Mouse (Mus musculus): ENCODE data around the gene Usp12.
"Not testable (repeated sequence)": the region's sequence is repeated elsewhere in the genome, so short reads cannot be mapped to it uniquely, and the experiment has no call there.

Usp12 gene

DNA sequence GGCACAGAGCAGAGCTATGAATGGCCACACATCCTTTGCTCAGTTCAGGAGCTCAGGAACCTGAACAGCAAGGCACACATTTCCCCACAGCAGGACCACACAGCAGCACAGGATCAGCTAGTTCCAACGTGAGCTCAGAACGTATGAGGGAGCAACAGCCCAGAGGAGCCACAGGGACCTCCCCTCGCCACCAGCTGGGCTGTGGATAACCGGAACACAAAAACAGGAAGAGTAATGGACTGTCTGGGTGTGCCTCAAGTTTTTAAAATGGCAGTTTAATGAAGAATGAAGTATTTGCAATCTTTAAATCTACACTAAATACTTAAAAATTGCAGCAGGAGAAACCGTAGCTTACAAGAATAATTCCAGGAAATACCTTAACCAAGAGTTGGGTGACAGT lies 44.9 kb downstream of the Usp12 start:
- DNase-seq (ENCODE audit: low read depth, low spot score) = no peak

DNA sequence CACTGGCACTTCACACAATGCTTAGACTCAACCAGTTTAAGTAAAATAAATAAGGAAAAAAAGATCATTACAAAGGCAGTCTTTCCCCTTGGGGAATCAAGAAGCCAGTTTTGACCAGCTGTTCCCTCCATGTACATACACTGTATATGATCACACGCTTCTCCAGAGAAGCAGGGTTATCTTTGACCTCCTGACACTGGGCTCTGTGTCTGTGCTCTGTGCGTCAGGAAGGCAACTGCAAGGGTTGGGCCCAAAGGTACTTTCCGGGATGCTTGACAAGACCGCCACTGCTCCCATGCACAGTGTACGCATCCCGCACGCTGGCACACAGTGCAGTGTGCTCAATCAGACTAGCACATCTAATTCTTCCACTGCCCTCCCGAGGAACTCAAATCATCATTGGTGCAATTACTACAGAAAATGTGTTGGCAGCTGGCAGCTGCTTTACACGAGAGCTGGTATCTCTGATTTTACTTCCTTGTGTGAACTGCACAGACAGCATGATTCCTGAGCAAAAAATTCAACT lies 57.8 kb downstream of the Usp12 start:
- no peak for DNase-seq (ENCODE audit: low read depth, low spot score)

DNA sequence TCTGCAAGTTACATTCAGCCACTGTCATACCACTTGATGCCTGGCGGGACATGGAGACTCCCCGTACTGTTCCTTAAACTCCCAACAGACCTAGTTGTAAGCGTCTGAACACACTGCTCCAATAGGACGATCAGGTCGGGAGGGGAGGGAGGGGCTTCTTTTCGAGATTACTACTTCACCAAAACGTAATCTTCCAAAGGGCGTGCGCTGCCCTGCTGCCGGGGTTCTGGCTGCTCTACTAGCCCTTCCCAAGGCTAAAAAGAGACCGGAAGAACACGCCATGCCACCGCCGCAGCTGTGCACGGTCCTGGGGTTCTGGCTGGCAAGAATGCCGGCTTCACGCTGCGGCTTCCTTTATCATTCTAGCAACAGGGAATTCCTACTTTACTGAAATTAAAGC lies 58.5 kb downstream of the Usp12 start:
- DNase-seq (ENCODE audit: low read depth, low spot score) = no peak

DNA sequence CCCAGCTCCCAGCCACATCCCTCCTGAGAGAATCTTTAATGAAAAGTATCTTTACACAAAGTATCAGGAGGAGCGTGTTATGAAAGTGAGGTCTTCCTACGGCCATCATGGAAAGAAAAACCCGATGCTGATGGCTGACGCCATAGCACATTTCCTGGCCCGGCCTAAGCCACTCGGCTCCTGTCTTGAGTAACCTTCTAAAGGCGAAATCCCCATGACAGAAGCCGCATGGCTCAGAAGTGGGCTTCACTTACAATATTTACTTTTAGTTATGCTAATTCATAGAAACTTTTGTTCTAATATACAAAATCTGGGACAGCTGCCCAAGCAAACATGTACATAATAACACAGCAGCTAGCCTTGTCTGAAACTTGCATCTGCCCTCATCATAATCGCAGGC lies 59.8 kb downstream of the Usp12 start:
- not testable (repeated sequence) for DNase-seq (ENCODE audit: low read depth, low spot score)

DNA sequence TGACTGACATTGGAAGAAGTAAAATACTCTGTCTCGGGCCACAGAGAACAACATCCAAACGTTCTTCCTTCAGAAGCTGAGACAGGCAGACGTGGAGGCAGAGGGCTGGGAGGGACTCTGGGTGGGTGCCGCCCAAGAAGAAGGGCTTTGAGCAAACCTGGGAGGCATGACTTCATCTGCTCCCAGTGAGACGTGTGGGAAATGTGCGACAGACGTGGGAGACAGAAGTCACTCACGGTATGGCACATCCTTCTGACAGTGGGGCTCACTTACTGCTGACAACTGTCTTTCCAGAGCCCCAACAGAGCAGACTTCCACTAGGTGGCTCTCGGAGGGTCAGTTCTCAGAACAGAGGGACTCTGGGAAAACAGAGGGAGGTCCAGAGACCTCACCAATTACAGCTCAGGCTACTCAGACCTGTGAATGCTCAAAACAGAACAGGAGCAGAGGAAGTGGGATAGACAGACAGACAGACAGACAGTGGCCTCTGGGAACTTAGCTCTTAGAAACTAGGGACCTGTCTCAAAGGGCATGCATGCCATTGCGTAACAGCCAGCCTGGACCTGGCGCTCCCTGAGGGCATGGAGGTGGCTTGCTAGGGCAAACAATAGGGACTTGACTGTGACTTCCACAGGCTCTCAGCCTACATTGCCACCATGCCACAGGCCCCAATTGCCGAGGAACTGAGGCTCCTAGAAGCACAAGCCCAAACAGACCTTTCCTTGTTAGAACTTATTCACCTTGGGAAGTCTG lies 60.7 kb downstream of the Usp12 start:
- no peak for DNase-seq (ENCODE audit: low read depth, low spot score)

DNA sequence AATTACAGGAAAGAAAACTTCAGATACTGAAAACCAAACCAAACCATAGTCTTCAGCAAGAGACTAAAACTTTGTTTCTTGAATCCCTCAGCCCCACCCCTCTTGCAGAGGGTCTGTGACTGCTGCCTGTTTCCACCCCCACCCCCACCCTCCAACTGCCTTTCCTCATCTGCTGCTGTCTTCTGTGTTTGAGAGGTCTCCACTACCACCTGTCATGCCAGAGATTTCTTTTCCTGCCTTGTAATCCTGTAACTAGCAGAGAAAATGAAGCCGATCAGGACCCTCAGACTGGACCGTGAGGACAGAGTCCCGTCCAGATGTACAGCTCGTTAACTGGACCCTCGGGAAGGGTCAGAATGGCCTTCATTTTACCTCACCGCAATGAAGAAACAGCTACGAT lies 61.4 kb downstream of the Usp12 start:
- DNase-seq (ENCODE audit: low read depth, low spot score) = no peak

DNA sequence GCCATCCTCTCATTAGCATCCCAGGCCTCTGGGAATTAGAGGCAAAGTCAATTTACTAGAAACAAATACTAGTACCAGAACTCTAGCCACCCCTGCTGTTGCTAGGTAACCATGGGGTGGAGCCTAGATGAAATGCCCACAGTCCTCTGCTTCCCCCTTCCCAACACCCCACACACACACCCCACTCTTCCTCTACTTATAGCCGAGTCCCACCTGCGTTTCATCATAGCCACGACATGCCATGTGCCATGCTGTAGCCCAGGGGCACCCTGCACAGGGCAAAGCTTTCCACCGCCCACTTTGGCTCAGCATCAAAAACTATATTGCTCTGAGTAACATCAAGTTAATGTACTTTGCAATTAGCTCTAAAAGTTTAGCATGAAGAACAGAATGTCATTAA lies 67.8 kb downstream of the Usp12 start:
- no peak for DNase-seq (ENCODE audit: low read depth, low spot score)

DNA sequence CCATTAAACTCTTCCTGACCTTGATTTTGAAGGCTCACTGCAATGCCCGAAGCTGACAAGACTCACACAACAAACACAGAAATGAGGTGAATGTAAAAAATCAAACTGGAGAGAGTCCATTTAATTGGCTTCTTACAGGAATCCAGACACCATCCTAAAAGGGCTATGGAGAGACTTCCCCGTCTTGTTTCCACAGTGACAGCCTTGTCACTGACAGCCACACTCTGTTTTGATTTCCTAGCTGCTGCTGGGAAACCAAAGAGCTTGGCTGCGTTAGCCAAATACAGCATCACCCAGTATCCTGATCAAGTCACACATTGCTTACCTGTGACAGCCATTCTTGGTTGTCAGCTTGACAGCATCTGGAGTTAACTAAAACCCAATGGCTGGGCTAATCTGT lies 69.8 kb downstream of the Usp12 start:
- no peak for DNase-seq (ENCODE audit: low read depth, low spot score)

DNA sequence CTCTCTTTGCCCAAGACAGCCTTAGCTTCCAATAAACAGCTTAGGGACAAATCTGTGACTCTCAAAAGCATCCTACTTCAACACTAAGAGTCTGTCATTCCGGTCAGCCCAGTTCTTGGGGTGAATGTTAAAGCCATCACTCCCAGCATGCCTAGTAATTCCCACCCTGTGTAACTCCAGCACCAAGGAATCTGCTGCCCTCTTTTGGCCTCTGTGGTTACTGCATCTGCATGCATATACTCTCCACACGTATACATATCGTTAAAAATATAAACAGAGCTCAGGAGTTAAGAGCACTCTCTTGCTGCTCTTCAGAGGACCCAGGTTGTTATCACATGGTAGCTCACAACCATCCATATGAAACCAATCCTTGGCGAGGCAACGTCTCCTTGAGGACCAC lies 71.4 kb downstream of the Usp12 start:
- DNase-seq (ENCODE audit: low read depth, low spot score) = no peak

DNA sequence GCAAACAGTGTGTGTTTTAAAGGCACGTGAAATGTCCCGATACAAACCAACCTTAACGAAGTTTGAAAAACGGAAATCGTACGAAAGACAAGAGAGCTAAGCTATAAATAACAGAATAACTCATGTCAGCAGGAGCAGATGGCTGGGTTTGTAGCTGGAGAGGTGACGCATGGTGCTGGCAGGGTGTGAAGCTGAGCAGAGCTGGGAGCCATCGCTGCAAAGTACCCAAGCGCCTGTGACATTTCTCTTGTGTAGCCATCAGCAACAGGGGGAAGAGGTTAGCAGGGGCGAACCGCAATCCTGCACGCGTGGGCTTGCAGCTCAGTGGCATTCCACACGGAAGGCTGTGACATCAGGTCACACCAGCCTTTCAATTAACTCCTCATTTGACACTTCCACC lies 72.6 kb downstream of the Usp12 start:
- DNase-seq (ENCODE audit: low read depth, low spot score) = no peak

DNA sequence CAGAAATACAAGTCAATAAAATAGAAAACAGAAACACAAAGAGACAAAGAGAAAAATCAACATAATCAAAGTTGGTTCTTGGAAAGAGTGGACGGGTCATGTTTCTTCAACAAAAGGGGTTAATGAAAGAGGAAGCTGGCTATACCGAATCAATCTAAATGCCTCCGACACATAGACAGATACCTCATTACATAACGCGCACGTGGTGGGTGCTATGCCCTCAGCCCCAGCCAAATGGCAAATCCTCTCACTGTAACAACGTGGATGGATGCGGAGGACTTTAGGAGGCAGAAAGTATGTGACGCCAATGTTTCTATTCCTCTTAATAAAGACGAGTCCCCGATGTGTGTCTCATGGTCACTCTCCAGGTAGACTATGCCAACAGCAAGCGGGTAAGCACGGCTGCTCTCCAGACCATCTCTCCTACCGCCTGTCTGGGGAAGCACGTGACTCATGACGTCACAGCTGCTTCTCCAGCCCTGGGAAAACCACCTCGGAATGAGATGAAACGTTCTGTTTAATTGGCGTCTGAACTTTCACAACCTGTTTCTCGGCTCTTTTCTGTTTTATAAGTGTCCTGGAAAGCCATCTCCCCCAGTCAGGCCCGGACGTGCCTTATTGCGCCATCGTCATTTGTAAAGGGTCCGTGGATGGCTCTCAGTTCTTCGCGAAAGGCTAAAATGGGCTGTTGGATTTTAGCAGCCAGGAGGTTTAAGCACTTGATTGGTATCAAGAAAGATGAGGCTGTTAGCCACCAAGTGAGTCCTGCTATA lies 75.0 kb downstream of the Usp12 start:
- DNase-seq (ENCODE audit: low read depth, low spot score) = no peak

DNA sequence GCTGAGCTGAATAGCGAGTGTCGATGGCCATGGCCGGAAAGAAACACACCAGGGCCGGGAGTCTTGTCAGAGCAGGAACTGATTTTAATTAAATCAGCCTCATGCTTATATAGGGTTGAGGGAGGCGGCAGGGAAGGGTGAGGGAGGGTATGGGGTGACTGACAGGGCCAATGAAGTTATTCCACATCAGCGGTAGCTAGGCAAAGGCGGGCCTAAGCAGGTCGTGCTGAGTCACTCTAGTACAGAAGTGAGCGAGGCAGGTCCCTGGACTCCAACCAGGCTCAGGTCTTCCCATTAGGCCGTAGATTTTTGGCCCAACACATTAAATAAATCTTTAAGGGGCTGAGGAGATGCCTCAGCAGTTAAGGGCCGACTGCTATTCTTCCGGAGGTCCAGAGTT lies 81.0 kb downstream of the Usp12 start:
- no peak for DNase-seq (ENCODE audit: low read depth, low spot score)

DNA sequence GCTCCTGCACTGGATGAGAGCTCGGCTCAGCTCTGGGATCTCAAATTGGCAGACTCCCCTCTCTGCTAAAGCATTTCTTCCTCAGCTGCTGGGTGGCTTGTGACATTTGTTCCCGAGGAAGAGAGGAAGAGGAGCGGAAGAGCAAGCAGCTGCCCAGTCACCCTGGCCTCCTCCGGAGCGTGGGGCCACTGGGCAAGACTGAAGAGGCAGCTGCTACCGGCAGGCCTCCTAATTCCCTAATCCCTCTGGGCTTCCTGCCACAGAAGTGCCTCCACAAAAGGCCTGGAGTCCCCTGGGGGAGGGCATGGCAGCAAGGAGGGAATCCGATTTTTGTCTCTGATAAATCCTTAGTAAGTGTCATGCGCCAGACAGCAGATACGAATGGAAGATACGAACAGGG lies 81.7 kb downstream of the Usp12 start:
- no peak for DNase-seq (ENCODE audit: low read depth, low spot score)

DNA sequence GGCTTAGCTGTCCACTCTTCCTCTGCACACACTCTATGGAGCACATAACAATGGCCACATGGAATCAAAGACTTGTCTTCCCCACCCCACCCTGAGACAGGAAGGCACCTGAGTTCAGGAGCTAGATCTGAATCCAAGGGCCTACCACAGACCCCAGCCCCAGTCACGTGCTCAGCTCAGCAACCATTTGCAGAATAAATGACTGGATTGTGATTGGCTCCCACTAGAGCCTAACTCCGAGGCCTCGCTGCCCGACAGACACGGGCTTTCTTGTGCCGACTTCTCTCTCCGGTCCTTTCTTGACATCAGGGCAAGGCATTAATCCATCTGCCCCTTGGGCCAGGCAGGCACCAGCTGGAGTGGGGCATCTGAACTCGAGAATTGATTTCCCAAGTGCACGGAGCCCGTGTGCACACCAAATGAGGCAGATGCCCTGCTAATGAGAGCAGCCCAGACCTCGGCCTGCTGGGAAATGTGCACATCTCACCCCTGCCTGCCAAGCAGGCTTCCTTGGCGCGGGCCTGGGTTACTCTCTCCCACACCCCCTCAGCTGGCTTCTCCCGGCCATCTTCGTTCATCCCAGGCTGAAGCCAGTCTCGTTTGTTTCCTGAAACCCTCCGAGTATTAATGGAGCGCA lies 82.4 kb downstream of the Usp12 start:
- DNase-seq (ENCODE audit: low read depth, low spot score) = no peak

DNA sequence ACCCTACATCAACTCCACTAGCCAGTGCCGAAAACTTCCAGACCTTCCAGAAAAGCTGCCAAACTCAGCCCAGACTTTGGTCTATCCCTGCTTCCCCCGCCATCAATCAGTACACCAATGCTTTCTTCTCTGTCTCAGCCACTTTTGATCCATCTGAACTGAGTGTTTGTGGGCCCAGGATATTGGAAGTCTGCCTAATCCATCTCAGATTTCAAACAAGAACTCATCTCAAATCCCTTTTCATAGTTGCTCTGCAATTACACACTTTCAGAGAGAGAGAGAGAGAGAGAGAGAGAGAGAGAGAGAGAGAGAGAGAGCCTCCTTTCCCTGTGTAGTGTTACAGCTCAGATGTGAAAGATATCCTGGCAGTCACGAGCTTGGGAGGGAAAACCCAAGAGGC lies 85.4 kb downstream of the Usp12 start:
- no peak for DNase-seq (ENCODE audit: low read depth, low spot score)

DNA sequence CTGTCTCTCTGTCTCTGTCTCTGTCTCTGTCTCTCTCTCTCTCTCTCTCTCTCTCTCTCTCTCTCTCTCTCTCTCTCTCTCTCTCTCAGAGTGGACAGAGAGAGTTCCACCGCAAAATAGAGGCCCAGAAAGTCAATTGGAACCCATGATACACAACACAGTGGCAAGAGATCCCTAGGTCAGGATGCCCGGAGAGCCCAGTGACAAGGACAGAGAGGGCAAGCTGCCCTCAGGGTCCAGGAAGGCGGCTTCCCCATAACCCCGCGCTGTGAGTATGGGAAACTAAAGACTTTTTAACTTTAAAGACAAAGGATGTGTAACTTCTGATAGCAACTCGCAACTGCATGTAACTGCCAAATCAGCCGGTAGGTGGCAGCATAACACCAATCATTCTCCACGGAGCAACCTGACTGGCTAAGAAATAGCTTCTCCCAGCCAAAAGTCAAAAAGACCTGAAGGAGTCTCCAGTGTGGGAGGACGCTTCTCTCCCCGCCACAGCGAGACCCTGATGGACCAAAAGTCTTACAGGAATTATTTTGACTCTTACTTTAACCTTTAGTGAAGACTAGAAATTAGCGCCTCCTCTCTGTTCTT lies 88.9 kb downstream of the Usp12 start:
- DNase-seq (ENCODE audit: low read depth, low spot score) = peak; percentile 78

DNA sequence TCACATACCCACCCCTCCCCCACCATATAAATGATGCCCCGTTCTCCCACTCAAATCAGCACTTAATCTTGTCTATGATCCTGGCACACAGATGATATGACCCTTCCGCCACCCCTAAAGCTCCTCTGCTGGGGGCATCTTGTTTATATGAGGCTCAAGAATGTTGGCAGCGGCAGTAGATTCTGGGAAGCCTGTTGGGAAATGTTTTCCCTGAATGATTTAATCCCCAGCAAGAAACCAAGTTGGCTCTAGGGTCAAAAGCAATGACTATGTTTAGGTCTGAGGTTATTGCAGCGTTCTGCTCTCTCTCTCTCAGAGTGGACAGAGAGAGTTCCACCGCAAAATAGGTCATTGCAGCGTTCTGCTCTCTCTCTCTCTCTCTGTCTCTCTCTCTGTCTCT lies 89.4 kb downstream of the Usp12 start:
- DNase-seq (ENCODE audit: low read depth, low spot score) = no peak

DNA sequence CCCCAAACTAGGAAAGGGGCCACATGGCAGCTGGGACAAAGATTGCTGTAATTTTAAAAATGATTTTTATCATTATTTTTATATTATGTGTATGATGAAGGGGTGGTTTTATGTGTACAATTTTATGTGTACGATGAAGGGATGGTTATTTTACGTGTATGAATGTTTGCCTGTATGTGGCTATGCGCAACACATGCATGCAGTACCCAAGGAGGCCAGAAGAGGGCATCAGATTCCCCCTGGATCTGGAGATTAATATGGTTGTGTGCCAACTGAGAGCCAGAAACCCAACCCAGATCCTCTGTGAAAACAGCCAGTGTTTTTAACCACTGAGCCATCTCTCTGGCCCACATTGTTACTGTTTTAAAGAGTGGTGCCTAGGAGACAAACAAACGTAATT lies 90.6 kb downstream of the Usp12 start:
- DNase-seq (ENCODE audit: low read depth, low spot score) = no peak

DNA sequence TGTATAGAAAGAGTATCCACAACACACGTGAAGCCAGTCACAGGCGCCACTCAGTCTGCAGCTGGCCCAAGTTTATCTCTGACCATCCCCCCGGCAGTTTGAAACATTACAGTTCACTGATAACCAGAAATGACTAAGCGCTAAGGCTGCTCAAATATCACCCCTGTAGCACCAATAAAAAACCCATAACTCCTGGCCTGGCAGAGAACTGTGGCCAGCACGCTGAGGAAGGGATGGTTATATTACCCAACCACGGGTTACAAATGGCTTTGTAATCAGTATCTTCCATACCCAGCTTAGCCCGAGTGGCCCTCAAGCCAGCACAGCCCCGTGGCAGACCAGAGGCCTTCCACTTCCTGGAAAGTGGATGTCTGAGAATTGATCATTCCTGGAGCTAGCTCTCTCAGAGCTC lies 91.1 kb downstream of the Usp12 start:
- no peak for DNase-seq (ENCODE audit: low read depth, low spot score)

DNA sequence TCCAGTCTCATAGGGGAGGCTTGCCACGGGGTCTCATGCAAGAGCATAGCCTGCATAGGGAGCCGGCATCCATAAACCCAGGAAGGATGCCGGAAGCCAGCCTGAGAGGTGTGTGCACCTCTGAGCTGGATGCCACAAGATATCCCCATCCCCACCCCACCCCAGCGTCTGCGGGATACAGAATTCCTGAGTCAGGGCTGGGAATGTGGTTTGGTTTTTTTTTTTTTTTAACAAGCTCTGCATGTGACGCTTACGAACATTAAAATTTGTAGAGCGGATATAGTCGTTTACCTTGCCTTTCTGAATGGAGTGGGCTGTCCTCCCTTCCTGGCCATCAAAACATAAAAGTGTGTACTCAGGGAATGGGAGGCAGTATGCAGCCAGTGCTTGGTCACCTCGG lies 94.7 kb downstream of the Usp12 start:
- no peak for DNase-seq (ENCODE audit: low read depth, low spot score)

DNA sequence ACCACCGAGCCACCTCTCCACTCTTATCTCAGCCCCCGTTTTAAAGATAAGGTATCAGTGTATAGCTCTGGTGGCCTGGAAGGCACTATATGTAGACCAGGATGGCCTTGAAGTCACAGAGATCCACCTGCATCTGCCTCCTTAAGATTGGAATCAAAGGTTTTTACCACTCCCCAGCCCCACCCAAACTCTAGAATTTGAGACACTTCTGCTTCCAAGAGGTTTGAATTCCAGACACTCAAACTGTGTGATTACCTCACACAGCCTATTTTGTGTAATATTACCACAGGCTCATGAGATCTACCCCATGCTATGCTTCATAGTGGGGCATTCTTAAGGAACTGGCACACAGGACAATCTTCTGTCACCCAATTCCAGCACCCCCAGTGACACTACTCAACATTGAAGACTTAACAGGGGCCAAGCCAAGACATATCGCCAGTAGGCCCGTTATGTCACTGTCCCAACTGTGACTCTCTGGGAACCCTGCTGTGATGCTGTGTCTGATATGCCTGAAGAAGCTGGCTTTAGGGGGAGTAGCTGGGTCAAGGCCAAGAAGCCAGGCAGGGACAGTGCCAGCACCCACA lies 95.3 kb downstream of the Usp12 start:
- DNase-seq (ENCODE audit: low read depth, low spot score) = no peak

DNA sequence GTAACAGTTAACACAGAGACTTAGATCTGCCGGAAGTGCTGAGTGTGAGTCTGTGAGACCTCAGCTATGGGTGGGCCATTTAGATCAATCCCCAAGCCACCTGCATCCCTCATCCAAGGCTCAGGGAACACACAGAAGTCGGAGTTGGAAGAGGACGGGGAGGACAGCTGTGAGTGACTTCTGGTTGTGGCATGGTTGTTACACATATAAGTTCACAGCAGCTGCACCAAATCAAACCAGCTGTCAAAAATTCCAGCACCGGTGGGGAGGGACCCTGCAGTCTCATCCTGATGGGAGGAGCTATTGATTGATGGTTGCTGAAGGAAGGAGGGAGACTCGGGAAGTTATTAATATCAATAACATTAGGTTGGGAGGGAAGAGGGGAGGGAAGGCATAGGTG lies 99.3 kb downstream of the Usp12 start:
- no peak for DNase-seq (ENCODE audit: low read depth, low spot score)
